Mouse (Mus musculus) stomach, postnatal 0 days (tissue): ENCODE measurements around the gene Kcna2. TPM values are rescaled to one million over a fixed set of nuclear protein-coding genes. Genes with fewer than 3 reads are reported as not detected.

ENCODE experiments used
- ATAC-seq: fragments of 200-750 bp; cut with Nextera tagmentation; 2 replicates; pipeline ENCODE4 v1.8.0; 2017; ENCODE audit not compliant: low FRiP score, low TSS enrichment
- DNase-seq: peaks from one replicate; pipeline ENCODE4 v3.0.0-alpha.2; 2016; ENCODE audit warnings: low spot score
- H3K27ac ChIP-seq: fragments of 300-500 bp; sonication (generic); replicated peaks from 2 replicates; pipeline ENCODE4 v1.5.1; 2014; ENCODE audit warnings: mild to moderate bottlenecking, control low read depth
- H3K27me3 ChIP-seq: fragments of 300-500 bp; sonication (generic); 2 replicates; pipeline ENCODE4 v1.6.1; 2014; ENCODE audit warnings: low read length; ENCODE audit not compliant: control insufficient read depth, insufficient read depth
- H3K36me3 ChIP-seq: fragments of 300-500 bp; sonication (generic); 2 replicates; pipeline ENCODE4 v1.6.1; 2014; ENCODE audit warnings: low read length, mixed read lengths; ENCODE audit not compliant: control insufficient read depth, insufficient read depth
- H3K4me1 ChIP-seq: fragments of 300-500 bp; sonication (generic); replicated peaks from 2 replicates; pipeline ENCODE4 v1.6.1; 2014; ENCODE audit warnings: antibody characterized with exemption; ENCODE audit not compliant: control insufficient read depth, insufficient read depth
- H3K4me2 ChIP-seq: fragments of 300-500 bp; sonication (generic); replicated peaks from 2 replicates; pipeline ENCODE4 v1.6.1; 2014; ENCODE audit warnings: low read depth, mild to moderate bottlenecking, control low read depth, moderate library complexity
- H3K4me3 ChIP-seq: fragments of 300-500 bp; sonication (generic); 2 replicates; pipeline ENCODE4 v1.5.1; 2014; ENCODE audit warnings: low read depth, low read length, control low read depth
- H3K9ac ChIP-seq: fragments of 300-500 bp; sonication (generic); 2 replicates; pipeline ENCODE4 v1.6.1; 2014; ENCODE audit warnings: mild to moderate bottlenecking, low read length, control low read depth, mixed read lengths
- H3K9me3 ChIP-seq: fragments of 300-500 bp; sonication (generic); 2 replicates; pipeline ENCODE4 v1.6.1; 2016; ENCODE audit warnings: low read length; ENCODE audit not compliant: control insufficient read depth
- CTCF ChIP-seq: IDR thresholded peaks from 2 replicates; pipeline ENCODE4 v1.5.1; 2016; ENCODE audit warnings: antibody characterized with exemption, low read depth, mild to moderate bottlenecking, moderate library complexity
- EP300 ChIP-seq: optimal IDR thresholded peaks from 2 replicates; pipeline ENCODE3; 2016; ENCODE audit warnings: antibody characterized with exemption
- WGBS: fragments of 180-500 bp; shearing (Covaris S2); extraction: QIAGEN DNeasy Blood & Tissue Kit; methylation state at CpG from one replicate; pipeline ENCODE4 v1.1.7; 2014; 5-methylcytosine and 5-hydroxymethylcytosine counted together
- polyA plus RNA-seq: library from polyadenylated mRNA; unstranded; fragments of >200 nt; fragmentation: Nextera tagmentation; extraction: Ambion mirVana; gene quantifications from 2 replicates; pipeline ENCODE4 v1.2.1, GENCODE M21; 2015

The Kcna2 gene
- polyA plus RNA-seq, 1 experiment from 2014 or later, result 0.13 TPM

DNA sequence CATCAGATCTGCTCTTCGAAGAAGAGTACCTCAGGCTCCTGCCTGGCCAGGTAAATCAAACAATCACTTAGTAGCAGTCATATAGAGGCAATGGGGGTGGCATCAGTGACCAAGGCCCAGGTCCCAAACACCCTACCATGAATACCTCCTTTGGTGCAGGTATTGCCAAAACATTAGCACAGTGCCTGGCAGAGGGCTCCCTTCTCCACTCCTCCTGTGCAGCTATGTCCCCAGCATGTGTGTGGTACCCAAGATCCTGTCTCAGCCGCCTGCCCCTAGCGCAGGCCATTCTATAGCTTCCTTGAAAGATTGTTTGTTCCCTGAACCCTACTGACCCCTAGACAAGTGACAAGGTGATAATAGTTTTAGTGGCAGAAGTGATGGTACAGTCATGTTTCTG is 2.5 kb downstream of the Kcna2 start:
- no peaks in the 10 kb centered on the region for H3K4me1 ChIP-seq
- peaks cover 2% of the 10 kb centered on the region; the same call in 1 of the 2 replicates for H3K27me3 ChIP-seq
- no peaks in the 10 kb centered on the region for H3K36me3 ChIP-seq
- H3K9ac ChIP-seq, result no peak overlapping the region
- H3K27ac ChIP-seq, result no peak overlapping the region
- no peaks in the 10 kb centered on the region for H3K9me3 ChIP-seq
- no peak overlapping the region for H3K4me3 ChIP-seq
- no peak overlapping the region for H3K4me2 ChIP-seq
- DNase-seq (no peak), ATAC-seq (no peak)
- TF ChIP-seq EP300, result no peak
- no peak for TF ChIP-seq CTCF
- 80% methylated on average over 3 of the region's 3 CpGs for whole genome bisulfite sequencing

DNA sequence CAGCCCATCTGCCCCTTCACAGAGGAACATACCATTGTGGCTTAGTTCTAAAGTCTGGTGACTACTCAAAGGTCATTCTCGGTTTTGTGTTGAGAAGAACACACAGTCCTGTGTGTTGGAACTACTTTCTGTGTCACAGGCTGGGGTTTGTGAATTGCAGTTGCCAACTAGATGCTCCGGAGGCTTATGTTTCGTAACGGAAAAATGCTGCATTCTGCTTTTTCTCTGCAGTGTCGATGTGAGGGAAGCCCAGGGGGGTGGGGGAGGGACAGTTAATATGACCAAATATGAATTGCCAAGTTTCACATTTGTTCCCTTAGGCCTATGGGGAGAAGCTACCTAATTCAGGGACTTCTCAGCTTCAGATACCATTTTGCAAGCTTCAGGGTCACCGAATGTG is 5.0 kb downstream of the Kcna2 start:
- WGBS, result 71% methylated on average over 6 of the region's 6 CpGs
- H3K27me3 ChIP-seq, result peaks cover 2% of the 10 kb centered on the region; the same call in 1 of the 2 replicates
- no peak overlapping the region for H3K4me2 ChIP-seq
- H3K36me3 ChIP-seq, result no peaks in the 10 kb centered on the region
- TF ChIP-seq EP300 (no peak), CTCF (no peak)
- no peaks in the 10 kb centered on the region for H3K4me1 ChIP-seq
- H3K4me3 ChIP-seq, result no peak overlapping the region
- DNase-seq, result no peak
- no peaks in the 10 kb centered on the region for H3K9me3 ChIP-seq
- no peak overlapping the region for H3K27ac ChIP-seq
- ATAC-seq, result no peak
- no peak overlapping the region for H3K9ac ChIP-seq

DNA sequence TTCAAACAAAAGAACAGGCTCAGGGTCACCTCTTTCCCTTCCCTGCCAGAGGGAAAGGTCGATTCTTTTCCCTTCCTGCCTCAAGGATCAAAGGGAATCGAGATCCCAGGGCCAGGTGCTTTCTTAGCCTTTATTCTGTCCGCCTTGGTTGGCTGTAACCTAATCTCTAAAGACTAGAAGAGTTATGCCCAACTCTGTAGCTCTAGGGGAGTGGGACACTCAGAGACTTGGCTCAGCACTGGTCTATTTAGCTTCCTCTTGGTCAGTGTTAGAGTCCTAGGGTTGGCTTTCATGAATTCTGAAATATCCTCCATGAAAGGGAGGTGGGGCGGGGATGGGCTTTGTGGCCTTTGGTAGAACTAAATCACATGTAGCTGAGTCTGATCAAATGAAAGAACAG is 11.6 kb downstream of the Kcna2 start:
- 42% methylated on average over 4 of the region's 4 CpGs for WGBS
- Histone ChIP-seq H3K9me3 (no peaks in the 10 kb centered on the region), H3K4me2 (no peak overlapping the region), H3K36me3 (no peaks in the 10 kb centered on the region), H3K27me3 (no peaks in the 10 kb centered on the region), H3K9ac (no peak overlapping the region), H3K4me1 (no peaks in the 10 kb centered on the region), H3K27ac (no peak overlapping the region), H3K4me3 (no peak overlapping the region)
- DNase-seq (no peak), ATAC-seq (no peak)
- TF ChIP-seq EP300 (no peak), CTCF (no peak)

DNA sequence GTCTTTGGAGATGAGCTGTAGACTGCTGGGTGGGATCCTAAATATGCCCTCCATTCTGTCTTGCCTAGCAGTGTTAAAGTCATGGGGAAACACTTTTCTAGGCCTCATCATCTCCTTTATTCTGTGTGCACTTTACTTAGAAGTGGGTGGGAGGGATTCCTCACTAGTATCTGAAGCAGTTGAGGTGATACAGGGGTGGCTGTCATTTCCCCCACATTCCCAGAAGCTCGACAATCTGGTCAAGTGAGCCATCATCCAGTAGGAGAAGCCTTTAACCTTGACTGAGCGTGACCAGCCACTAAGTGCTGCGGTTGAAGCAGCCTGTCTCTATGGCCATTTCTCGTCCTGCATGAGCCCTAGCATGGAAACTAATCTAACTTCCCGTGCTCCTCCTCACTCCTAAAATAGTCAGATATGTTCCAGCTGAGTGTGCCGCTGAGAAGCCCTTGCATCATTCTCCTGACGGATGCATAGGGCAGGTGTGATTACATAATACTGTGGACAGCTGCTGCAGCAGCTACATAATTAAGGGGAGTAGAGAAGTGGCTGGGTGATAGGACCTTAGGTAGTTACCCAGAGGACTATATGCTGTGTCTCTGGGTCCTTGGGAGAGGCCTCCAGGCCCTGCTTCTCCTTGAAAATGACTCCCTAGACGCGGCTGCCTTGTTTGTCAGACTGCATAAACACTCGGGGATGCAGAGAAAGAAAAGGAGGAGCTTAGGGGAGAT is 12.2 kb downstream of the Kcna2 start:
- no peaks in the 10 kb centered on the region for H3K9me3 ChIP-seq
- no peak for TF ChIP-seq EP300
- no peak for TF ChIP-seq CTCF
- H3K4me3 ChIP-seq, result no peak overlapping the region
- H3K27me3 ChIP-seq, result no peaks in the 10 kb centered on the region
- ATAC-seq, result no peak
- no peaks in the 10 kb centered on the region for H3K4me1 ChIP-seq
- no peak overlapping the region for H3K9ac ChIP-seq
- WGBS, result 50% methylated on average over 10 of the region's 10 CpGs
- H3K4me2 ChIP-seq, result no peak overlapping the region
- 0 out of 2 replicates have a peak overlapping the region, but pooled peaks have one; percentile 30 for H3K27ac ChIP-seq
- DNase-seq, result no peak
- H3K36me3 ChIP-seq, result no peaks in the 10 kb centered on the region

DNA sequence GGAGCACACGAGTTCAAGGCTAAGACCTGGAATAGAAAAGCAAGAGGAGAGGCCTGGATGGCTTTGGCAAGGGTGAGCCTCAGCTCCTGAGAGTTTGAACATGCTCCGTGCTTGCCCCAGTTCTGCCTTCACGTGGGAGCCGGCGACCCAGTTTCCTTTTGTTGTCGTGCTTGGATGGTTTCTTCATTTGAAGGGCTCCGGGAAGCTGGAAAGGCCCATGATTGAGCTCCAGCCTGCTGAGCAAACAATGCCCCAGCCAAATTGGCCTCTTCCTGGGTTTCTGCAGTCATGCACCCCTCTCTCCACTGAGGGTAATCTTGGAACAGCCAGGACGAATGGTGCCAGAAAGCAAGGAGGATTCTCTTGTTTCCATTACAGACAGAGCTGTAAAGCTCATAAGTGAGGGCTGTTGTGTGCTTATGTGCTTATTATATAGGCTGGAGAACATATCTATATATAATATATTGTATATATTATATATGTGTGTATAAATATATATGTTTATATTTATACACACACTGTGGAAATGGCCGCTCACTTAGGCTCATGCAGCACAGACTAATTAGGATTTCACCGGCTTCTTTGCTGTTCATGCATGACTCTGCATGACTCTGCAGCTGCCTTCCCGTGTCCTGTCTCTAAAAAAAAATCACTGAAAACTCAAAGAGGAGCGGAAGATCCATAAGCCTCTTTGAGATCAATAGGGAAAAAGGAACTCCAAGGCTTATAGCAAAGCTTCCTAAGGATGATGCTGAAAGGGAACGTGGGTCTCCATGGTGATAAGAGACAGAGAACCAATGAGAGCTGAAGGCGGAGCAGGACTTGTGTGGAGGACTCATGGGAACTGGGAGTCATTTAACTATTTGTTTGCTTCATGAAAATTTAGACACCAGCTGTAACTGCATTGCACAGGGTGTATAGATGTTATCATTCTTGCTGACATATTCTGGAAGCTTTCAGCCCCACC is 13.1 kb downstream of the Kcna2 start:
- Histone ChIP-seq H3K36me3 (no peaks in the 10 kb centered on the region), H3K4me1 (no peaks in the 10 kb centered on the region), H3K9ac (no peak overlapping the region), H3K27me3 (no peaks in the 10 kb centered on the region), H3K9me3 (no peaks in the 10 kb centered on the region), H3K27ac (0 out of 2 replicates have a peak overlapping the region, but pooled peaks have one; percentile 30), H3K4me3 (no peak overlapping the region), H3K4me2 (no peak overlapping the region)
- DNase-seq (no peak), ATAC-seq (no peak)
- WGBS, result 46% methylated on average over 14 of the region's 14 CpGs
- TF ChIP-seq EP300 (no peak), CTCF (no peak)

DNA sequence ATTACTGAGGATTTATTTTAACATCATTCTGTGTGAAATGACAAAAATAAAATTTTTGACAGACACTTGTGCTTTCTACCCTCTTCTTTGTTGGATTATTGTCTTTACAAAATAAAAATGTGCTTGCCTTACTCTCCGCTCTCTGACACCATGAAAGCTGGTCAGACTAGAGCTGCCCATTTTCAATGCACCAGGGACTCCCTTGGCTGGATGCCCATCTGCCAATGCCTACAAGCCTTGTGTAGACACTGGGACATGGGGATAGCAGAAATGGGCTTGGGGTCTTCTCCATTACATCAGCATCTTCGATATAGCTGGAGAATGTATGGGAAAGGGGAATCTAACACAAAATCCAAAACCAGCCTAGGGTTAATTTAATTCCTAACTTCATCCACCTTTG is 14.0 kb downstream of the Kcna2 start:
- no peaks in the 10 kb centered on the region for H3K36me3 ChIP-seq
- ATAC-seq (no peak), DNase-seq (no peak)
- H3K4me3 ChIP-seq, result no peak overlapping the region
- no peaks in the 10 kb centered on the region for H3K4me1 ChIP-seq
- no peak for TF ChIP-seq CTCF
- TF ChIP-seq EP300, result no peak
- WGBS, result 81% methylated on average over 2 of the region's 2 CpGs
- no peak overlapping the region for H3K27ac ChIP-seq
- H3K4me2 ChIP-seq, result no peak overlapping the region
- H3K27me3 ChIP-seq, result no peaks in the 10 kb centered on the region
- no peak overlapping the region for H3K9ac ChIP-seq
- no peaks in the 10 kb centered on the region for H3K9me3 ChIP-seq
